Mouse (Mus musculus) Patski (cell line): Measurements from ENCODE around the gene Clasrp. TPM values are rescaled to one million over a fixed set of nuclear protein-coding genes. Genes with fewer than 3 reads are reported as not detected.

ENCODE experiments used
- ATAC-seq: fragments of 100-300 bp; one replicate; pipeline ENCODE4 v1.8.0; 2021
- CTCF ChIA-PET: fragments of 350-600 bp; sonication (Branson Sonifier 250); formaldehyde crosslinking; loops from one replicate; lab custom pipeline; 2022; ENCODE audit warnings: inconsistent platforms; lab: Charles Lee
- POLR2A ChIA-PET: fragments of 350-600 bp; sonication (Branson Sonifier 250); formaldehyde crosslinking; loops from one replicate; lab custom pipeline; 2022; ENCODE audit warnings: antibody characterized with exemption, inconsistent platforms; lab: Charles Lee
- DNase-seq: peaks from one replicate; pipeline ENCODE4 v3.0.0-alpha.2; 2011; ENCODE audit warnings: low read depth, low spot score
- H3K27me3 ChIP-seq: fragments of 371-371 bp; one replicate; pipeline ENCODE4 v1.5.1; 2021
- CTCF ChIP-seq: fragments of 100-300 bp; IDR thresholded peaks from one replicate; pipeline ENCODE4 v1.5.1; 2021
- in situ Hi-C: fragments of 300-500 bp; cut with MboI; formaldehyde crosslinking; loops from 3 replicates; pipeline ENCODE4 v1.11.1; 2018; ENCODE audit warnings: low pct_unique_long_range_greater_than_20kb, mixed read lengths
- polyA plus RNA-seq: library from polyadenylated mRNA; unstranded; gene quantifications from one replicate; pipeline ENCODE4 v1.2.3, GENCODE M21; 2021

Clasrp gene
- polyA plus RNA-seq, 1 experiment from 2014 or later: 50.7 TPM

GRCm38 (mm10) chr7:19629361-19629734, 25.1 kb upstream of the Clasrp start, which contains the start of gene Relb:
Relb (minus strand) TSS chr7:19629438.
- no peak for TF ChIP-seq CTCF
- ChIA-PET POLR2A (interaction anchor here (1.0 to 1.3 kb wide), 3 partner anchors 13 to 35 kb away, joined by 3 read pairs; partner anchors contain the start of gene Clptm1), CTCF (no interaction called here)
- H3K27me3 ChIP-seq: no peaks in the 10 kb centered on the region
- ATAC-seq (peak; percentile 45), DNase-seq (peak; percentile 53)
- in situ Hi-C loops: no loop called here

GRCm38 (mm10) chr7:19628536-19629360, 24.5 kb upstream of the Clasrp start:
- ATAC-seq: peak; percentile 91
- POLR2A ChIA-PET: interaction anchor here (1.3 kb wide), 2 partner anchors 13 to 35 kb away, joined by 3 read pairs; partner anchors contain the start of gene Clptm1
- in situ Hi-C loops: no loop called here
- CTCF ChIA-PET: no interaction called here
- TF ChIP-seq CTCF: no peak
- DNase-seq: peak; percentile 96
- no peaks in the 10 kb centered on the region for H3K27me3 ChIP-seq

GRCm38 (mm10) chr7:19628192-19628535, 23.9 kb upstream of the Clasrp start:
- DNase-seq (no peak), ATAC-seq (no peak)
- no peak for TF ChIP-seq CTCF
- in situ Hi-C loops: no loop called here
- no peaks in the 10 kb centered on the region for H3K27me3 ChIP-seq
- CTCF ChIA-PET: no interaction called here
- POLR2A ChIA-PET: no interaction called here

- ChIA-PET POLR2A (no interaction called here), CTCF (no interaction called here)
- in situ Hi-C loops: no loop called here
- no peak for ATAC-seq
- H3K27me3 ChIP-seq: no peaks in the 10 kb centered on the region
- DNase-seq: no peak
- TF ChIP-seq CTCF: no peak
Observed at GRCm38 (mm10) chr7:19627721-19628120, 23.4 kb upstream of the Clasrp start.

GRCm38 (mm10) chr7:19623433-19623832, 19.1 kb upstream of the Clasrp start:
- in situ Hi-C loops: no loop called here
- CTCF ChIA-PET: interaction anchor here (0.9 to 2.1 kb wide), 2 partner anchors 11 to 35 kb away, joined by 4 to 7 read pairs; no protein-coding TSS in a partner anchor

GRCm38 (mm10) chr7:19622241-19622640, 18.0 kb upstream of the Clasrp start:
- no peak for ATAC-seq
- no peak for TF ChIP-seq CTCF
- no peaks in the 10 kb centered on the region for H3K27me3 ChIP-seq
- in situ Hi-C loops: no loop called here
- CTCF ChIA-PET: interaction anchor here (1.3 kb wide), 1 partner anchor 217 kb away, joined by 3 read pairs; no protein-coding TSS in a partner anchor
- POLR2A ChIA-PET: no interaction called here
- no peak for DNase-seq

More at GRCm38 (mm10) chr7:19623433-19623832, 19.1 kb upstream of the Clasrp start:
- no peak for TF ChIP-seq CTCF
- POLR2A ChIA-PET: no interaction called here
- DNase-seq (no peak), ATAC-seq (no peak)
- H3K27me3 ChIP-seq: no peaks in the 10 kb centered on the region

- in situ Hi-C loops: no loop called here
- H3K27me3 ChIP-seq: no peaks in the 10 kb centered on the region
- CTCF ChIA-PET: interaction anchor here (1.3 to 1.5 kb wide), 2 partner anchors 31 to 216 kb away, joined by 3 to 5 read pairs; no protein-coding TSS in a partner anchor
- no peak for ATAC-seq
- POLR2A ChIA-PET: no interaction called here
- DNase-seq: no peak
- TF ChIP-seq CTCF: no peak
Observed at GRCm38 (mm10) chr7:19620811-19621210, 16.5 kb upstream of the Clasrp start.

GRCm38 (mm10) chr7:19619004-19619801, 14.9 kb upstream of the Clasrp start:
- H3K27me3 ChIP-seq: no peaks in the 10 kb centered on the region
- POLR2A ChIA-PET: no interaction called here
- ATAC-seq: peak; percentile 85
- peak; percentile 42 for DNase-seq
- peak; percentile 86 for TF ChIP-seq CTCF
- CTCF ChIA-PET: interaction anchor here (0.9 to 2.2 kb wide), 9 partner anchors 9 to 214 kb away, joined by 3 to 19 read pairs (median 5); partner anchors contain the start of gene Clasrp
- in situ Hi-C loops: no loop called here

GRCm38 (mm10) chr7:19615036-19615577, 10.8 kb upstream of the Clasrp start:
- in situ Hi-C loops: no loop called here
- TF ChIP-seq CTCF: no peak
- CTCF ChIA-PET: interaction anchor here (1.3 kb wide), 1 partner anchor 25 kb away, joined by 3 read pairs; no protein-coding TSS in a partner anchor
- POLR2A ChIA-PET: no interaction called here
- no peak for ATAC-seq
- H3K27me3 ChIP-seq: no peaks in the 10 kb centered on the region
- no peak for DNase-seq

GRCm38 (mm10) chr7:19610969-19611368, 6.7 kb upstream of the Clasrp start:
- POLR2A ChIA-PET: no interaction called here
- no peak for TF ChIP-seq CTCF
- no peak for ATAC-seq
- no peaks in the 10 kb centered on the region for H3K27me3 ChIP-seq
- no peak for DNase-seq
- in situ Hi-C loops: no loop called here
- CTCF ChIA-PET: interaction anchor here (1.0 to 2.8 kb wide), 3 partner anchors 8 to 137 kb away, joined by 3 to 12 read pairs (median 7); no protein-coding TSS in a partner anchor
